Mouse (Mus musculus) hematopoietic stem cell, adult 5-6 weeks (primary cell): ENCODE data around the gene Srrm2. TPM values are rescaled to one million over a fixed set of nuclear protein-coding genes. Genes with fewer than 3 reads are reported as not detected.

ENCODE experiments used
- ATAC-seq, 2 experiments: fragments of 125-278 bp in 1 of 2; replicated peaks in 1 of 2; 2 replicates each; pipeline ENCODE4 v1.8.0; 2016 to 2017; ENCODE audit warnings: inconsistent platforms in 2 of 2, mild to moderate bottlenecking in 2 of 2, moderate number of reproducible peaks in 2 of 2, low read depth in 1 of 2, moderate TSS enrichment in 1 of 2; ENCODE audit not compliant: low FRiP score in 2 of 2, poor library complexity in 2 of 2, severe bottlenecking in 2 of 2, insufficient read depth in 1 of 2, low TSS enrichment in 1 of 2
- total RNA-seq: library from RNA; stranded (forward); fragments of 172-1452, 232-1000 nt; gene quantifications from 2 replicates; pipeline ENCODE4 v1.2.3, GENCODE M21; 2017

The Srrm2 gene
- 133 and 212 TPM in 2 replicates for total RNA-seq

GRCm38 (mm10) chr17:23790269-23791078, at the start of gene Srrm2:
Srrm2 (plus strand) TSS chr17:23790532.
- ATAC-seq: peak; percentile 56 to 63

GRCm38 (mm10) chr17:23740598-23741021, 49.7 kb upstream of the Srrm2 start, which contains the start of gene Paqr4:
Paqr4 (minus strand) TSS chr17:23740867.
- ATAC-seq: peak; percentile 12 to 13; a peak in 2 of 4 replicates

DNA sequence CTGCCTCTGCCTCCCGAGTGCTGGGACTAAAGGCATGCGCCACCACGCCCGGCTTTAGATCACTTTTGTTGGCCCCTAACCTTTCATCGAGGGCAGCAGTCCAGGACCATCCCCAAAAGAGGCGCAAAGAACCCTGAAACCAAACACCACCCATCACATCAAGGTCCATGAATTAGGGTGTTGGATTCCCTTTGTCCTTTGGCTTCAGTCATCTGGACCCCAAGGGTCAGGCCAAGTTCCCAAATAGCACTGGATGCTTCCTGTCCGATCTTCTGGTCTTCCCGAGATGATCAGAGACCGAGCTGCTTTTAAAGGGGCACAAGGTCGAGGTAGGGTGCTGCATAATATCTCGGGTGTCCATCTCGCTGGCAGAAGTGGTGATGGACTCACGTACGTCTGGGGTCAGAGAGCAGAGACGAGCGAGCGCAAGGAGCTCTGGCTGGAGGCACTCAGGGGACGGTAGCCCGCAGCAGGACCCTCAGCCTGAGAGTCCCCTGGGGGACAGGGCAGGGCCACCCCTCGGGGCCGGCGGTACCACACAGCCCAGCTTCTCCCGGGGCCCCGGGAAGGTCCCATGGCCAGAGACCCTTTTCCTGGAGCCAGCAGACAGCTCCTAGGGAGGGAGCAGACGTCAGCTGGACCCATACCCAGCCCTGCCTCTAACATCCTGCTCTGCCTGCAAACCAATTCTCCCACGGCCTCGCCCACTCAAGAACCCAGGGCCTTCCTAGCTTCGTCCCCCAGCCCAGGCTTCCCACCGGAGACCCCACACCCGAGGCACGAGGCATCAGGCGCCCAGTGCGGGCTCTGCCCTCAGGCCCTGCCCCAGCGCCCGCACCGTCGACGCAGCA, 48.7 kb upstream of the Srrm2 start:
- ATAC-seq: no peak

DNA sequence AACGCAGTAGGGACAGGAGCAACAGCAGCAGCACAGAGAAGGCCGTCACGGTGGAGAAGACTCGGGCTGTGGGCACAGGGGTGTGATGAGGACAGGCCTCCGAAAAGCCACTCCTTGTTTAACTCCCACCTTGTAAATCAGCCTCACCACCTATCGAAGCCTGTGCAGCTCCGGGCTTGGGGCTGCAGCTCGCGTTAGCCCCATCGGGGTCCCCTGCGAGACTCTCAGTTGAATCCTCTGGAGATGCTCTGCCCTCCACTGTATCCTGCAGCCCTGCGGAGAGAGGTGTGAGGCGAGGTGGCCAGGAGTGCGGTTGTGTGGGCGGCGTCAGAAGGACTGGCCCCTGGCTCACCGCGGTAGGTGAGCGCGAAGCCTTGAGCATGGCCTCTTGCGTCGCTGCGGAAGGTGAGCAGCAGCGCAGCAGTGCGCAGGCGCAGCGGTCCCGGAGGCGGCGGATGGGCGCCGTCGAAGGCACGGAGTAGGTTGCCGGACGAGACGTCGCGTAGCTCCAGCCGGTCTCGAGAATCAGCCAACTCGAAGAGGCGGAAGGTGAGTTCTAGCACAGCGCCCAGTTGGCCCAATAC, 48.0 kb upstream of the Srrm2 start:
- no peak for ATAC-seq

- ATAC-seq: no peak
Measured at GRCm38 (mm10) chr17:23742941-23743340, 47.4 kb upstream of the Srrm2 start.

DNA sequence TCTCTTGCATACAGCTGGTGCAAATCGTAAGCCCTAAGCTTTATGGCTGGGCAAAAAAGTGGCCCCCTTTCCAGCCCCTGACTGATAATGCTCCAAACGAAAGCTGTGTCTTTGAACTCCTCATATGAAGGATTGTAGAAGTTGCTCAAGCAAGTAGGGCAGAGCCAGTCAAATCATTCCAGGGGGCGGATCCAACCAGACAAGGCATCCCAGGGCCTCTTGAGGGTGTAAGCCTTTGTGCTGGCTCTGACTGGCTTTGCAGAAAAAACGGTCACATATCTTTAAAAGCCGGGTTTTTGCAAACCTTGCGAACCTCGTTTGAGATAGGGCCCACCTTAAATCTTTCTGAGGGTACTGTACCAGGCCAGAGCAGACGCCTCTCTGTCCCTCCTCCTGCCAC, 46.3 kb upstream of the Srrm2 start:
- no peak for ATAC-seq

DNA sequence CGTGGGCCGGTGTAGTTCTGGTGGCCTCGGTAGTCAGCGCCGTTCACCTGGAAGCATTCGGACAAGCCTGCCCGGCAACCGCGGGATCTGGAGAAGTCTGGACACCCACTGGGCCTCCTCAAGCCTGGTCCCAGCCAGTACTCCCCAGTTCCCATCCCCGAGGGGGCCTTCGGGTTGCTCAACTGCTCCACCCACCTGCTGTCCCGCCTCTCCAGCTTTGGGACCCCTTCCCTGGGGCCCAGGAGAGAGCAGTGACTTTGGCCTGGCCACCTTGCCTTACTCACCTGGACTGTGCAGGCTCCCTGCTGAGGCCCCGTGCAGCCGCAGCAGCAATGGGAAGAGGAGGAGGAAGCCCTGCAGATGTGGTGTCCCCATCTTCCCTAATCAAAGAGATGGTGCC, 45.7 kb upstream of the Srrm2 start:
- no peak for ATAC-seq

DNA sequence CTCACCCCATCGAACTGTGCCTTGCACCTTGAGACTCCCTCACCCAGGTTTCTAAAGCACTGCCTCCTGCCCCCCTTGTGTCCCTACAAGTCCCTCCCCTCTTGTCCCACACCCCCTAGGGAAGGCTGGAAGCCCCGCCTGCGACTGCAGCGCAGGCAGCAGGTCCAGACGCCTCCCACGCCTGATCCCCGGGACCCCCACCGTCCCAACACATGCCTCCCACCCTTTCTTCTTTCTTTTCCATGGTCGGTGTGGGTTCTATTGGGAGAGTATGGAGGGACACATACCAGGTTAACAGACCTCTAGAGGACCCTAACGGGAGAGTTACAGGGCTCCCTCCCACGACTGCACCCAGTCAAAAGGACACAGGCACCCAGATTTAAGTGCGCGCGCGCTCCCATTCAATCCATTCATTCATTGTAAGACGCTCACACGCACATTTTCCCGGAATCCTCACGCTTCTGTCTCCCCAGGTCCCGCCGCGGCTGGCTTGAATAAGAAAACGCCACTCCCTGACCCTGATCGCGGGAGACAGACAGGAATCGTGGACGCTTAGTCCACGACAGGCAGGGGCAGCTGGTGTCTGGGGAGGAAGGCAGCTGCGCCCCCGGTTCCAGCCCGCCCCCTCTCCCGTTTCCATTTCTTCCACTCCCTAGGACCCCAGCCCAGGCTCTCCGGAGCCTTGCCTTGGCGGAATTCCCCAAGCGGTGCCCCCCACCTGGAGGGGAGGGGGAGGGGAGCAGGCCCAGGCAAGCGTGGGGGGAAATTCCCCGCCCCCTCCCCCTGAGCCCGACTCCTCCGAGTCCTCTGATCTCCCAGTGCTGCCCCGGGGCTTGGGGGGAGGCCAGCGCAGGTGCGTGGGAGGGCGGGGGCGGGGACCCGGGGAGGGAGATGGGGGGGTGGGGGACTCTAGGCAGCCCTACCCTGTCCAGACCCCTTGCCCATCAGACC, 44.8 kb upstream of the Srrm2 start, which contains the start of gene Kremen2:
Gene Kremen2, minus strand, starts transcription at position 533 of the 951 bp plus-strand sequence.
- ATAC-seq: no peak

DNA sequence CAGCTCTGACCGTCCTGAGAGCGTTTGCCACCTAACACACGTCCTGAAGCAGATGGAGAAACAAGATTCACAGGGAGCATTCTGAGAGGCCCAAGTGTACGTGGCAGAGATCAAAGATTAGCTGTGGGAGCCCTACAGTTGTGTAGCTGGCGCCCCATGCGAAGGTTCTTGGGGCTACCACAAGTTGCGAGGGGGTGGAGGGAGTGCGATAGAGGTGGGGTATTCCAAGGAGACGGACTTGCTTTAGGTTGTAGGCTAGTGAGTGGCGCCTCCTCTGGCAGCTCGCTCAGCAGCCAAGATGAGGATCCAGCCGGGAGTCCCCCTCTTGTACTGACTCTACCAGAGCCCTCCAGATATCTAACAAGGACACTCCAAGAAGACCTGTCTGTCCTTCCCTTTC, 44.0 kb upstream of the Srrm2 start:
- 0 out of 4 replicates have a peak, but pooled peaks of 1 of the 2 experiments have one; percentile 19 for ATAC-seq

GRCm38 (mm10) chr17:23746767-23747166, 43.6 kb upstream of the Srrm2 start:
- peak; percentile 21 to 50; a peak in 3 of 4 replicates for ATAC-seq

GRCm38 (mm10) chr17:23747471-23747870, 42.9 kb upstream of the Srrm2 start:
- no peak for ATAC-seq

DNA sequence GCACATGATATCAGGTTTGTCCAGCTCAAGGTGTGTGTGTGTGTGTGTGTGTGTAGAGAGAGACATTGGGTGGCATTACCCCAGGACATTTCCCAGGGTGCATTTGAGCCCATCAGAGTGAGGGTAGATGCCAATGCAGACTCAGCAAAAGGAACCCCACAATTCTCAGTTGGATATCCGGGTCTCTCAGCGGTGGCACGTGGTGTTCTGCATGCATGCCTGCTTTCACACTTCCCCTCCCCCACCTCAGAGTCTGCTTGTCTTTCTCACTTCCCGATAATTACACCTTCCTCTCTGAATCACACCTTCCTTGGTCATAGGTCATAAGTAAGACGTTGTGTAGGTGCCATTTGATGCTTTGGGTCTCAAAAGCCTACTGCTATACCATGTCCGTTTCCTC, 42.3 kb upstream of the Srrm2 start:
- no peak for ATAC-seq

GRCm38 (mm10) chr17:23748631-23749391, 41.5 kb upstream of the Srrm2 start:
- ATAC-seq: peak; percentile 57 to 66

DNA sequence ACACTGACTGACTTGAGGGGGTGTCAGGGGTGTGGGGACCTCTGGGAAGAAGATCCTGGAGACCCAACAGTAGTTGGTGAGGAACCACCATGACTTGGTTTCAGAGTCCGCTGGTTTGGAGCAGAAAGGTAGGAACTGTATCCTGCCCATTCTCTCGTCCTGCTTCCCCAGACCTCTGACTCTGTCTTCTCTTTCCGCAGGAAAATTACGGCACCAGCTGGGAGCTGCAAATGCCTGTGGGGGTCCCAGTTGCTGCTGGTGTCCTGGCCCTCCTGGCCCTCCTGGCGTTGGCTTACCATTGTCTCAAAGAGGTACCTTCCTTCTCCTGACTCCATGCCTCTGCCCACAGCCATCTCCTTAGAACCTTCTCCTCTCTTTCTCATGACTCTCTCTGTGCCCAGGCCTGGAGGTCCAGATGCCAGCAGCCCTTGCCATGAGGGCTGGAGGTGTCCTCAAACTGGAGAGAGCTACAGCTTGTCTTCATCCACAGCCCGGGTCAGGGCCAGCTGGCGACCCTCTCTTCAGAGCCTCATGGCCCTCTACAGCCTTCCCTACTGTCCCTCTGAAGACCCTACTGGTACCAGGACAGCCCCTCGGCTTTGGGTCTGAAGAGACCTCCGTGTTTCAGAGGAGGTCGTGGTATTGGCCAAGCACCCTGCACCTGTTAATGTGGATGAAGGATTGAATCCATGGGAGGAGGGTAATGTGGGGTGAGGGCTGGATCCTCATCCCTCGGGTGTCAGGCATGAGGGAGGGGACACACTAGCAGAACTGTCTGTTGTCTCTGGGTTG, 40.7 kb upstream of the Srrm2 start:
- ATAC-seq: no peak

DNA sequence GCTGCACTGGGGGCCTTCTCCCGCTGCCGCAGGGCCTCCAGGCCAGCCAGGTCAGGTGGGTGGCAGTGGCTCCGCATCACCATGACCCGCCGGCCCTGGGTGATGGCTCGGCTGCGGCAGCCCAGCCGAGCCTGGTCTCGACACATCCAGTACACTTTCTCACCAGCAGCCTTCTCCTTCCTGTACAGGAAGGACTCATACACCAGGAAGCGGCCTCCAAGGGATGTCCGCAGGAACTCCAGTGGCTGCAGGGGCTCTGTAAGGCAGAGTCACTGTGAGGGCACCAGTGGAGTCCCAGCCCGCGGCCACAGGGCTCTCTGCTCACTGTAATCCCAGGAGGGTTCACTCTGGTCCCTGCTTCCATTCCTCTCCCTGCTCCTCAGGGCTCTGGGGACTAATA, 34.6 kb upstream of the Srrm2 start:
- ATAC-seq: peak; percentile 32 to 52; a peak in 3 of 4 replicates
